Mouse (Mus musculus) intestine, postnatal 0 days (tissue): ENCODE results near the gene Hils1. TPM values are rescaled to one million over a fixed set of nuclear protein-coding genes. Genes with fewer than 3 reads are reported as not detected.
A peak's percentile ranks its signal among the peaks of the same experiment; 100 is the strongest.

ENCODE experiments used
- ATAC-seq: fragments of 200-750 bp; cut with Nextera tagmentation; 2 replicates; pipeline ENCODE4 v1.8.0; 2017; ENCODE audit warnings: mild to moderate bottlenecking, moderate TSS enrichment, moderate library complexity
- H3K27ac ChIP-seq: fragments of 300-500 bp; sonication (generic); 2 replicates; pipeline ENCODE4 v1.5.1; 2014; ENCODE audit warnings: mild to moderate bottlenecking, low read depth, low read length, moderate library complexity
- H3K27me3 ChIP-seq: fragments of 300-500 bp; sonication (generic); replicated peaks from 2 replicates; pipeline ENCODE4 v1.6.1; 2014; ENCODE audit warnings: low read length, mixed read lengths; ENCODE audit not compliant: control insufficient read depth, insufficient read depth
- H3K36me3 ChIP-seq: fragments of 300-500 bp; sonication (generic); 2 replicates; pipeline ENCODE4 v1.6.1; 2014; ENCODE audit warnings: mild to moderate bottlenecking, moderate library complexity; ENCODE audit not compliant: control insufficient read depth, insufficient read depth
- H3K4me1 ChIP-seq: fragments of 300-500 bp; sonication (generic); replicated peaks from 2 replicates; pipeline ENCODE4 v1.6.1; 2014; ENCODE audit warnings: antibody characterized with exemption, low read length, mixed read lengths; ENCODE audit not compliant: control insufficient read depth, insufficient read depth
- H3K4me2 ChIP-seq: fragments of 300-500 bp; sonication (generic); replicated peaks from 2 replicates; pipeline ENCODE4 v1.6.1; 2014; ENCODE audit warnings: low read depth, mild to moderate bottlenecking, moderate library complexity
- H3K4me3 ChIP-seq: fragments of 300-500 bp; sonication (generic); 2 replicates; pipeline ENCODE4 v1.5.1; 2014; ENCODE audit warnings: low read depth, low read length
- H3K9ac ChIP-seq: fragments of 300-500 bp; sonication (generic); 2 replicates; pipeline ENCODE4 v1.6.1; 2014; ENCODE audit warnings: mild to moderate bottlenecking, low read depth, low read length
- H3K9me3 ChIP-seq: fragments of 300-500 bp; sonication (generic); 2 replicates; pipeline ENCODE4 v1.6.1; 2016; ENCODE audit warnings: mixed run types; ENCODE audit not compliant: control insufficient read depth
- CTCF ChIP-seq: sonication (generic); IDR thresholded peaks from 2 replicates; pipeline ENCODE4 v1.5.1; 2016; ENCODE audit warnings: low read depth, mild to moderate bottlenecking, control low read depth, antibody characterized with exemption, moderate library complexity
- WGBS: fragments of 180-500 bp; shearing (Covaris S2); extraction: QIAGEN DNeasy Blood & Tissue Kit; methylation state at CpG from one replicate; pipeline ENCODE4 v1.1.7; 2014; 5-methylcytosine and 5-hydroxymethylcytosine counted together
- polyA plus RNA-seq: library from polyadenylated mRNA; unstranded; fragments of >200 nt; fragmentation: Nextera tagmentation; extraction: Ambion mirVana; gene quantifications from 2 replicates; pipeline ENCODE4 v1.2.1, GENCODE M21; 2015

The Hils1 gene
- polyA plus RNA-seq, 1 experiment from 2014 or later, result not detected

- ATAC-seq, result no peak
- Histone ChIP-seq H3K36me3 (peaks cover 77% of the 10 kb centered on the region), H3K4me3 (no peak overlapping the region), H3K4me2 (no peak overlapping the region), H3K27ac (no peak overlapping the region), H3K9me3 (no peaks in the 10 kb centered on the region), H3K27me3 (no peaks in the 10 kb centered on the region), H3K4me1 (peaks cover 13% of the 10 kb centered on the region; the same call in 1 of the 2 replicates), H3K9ac (no peak overlapping the region)
- WGBS, result 34% methylated on average over 4 of the region's 4 CpGs
- no peak for TF ChIP-seq CTCF
Observed at GRCm38 (mm10) chr11:95000548-95000947, 33.2 kb downstream of the Hils1 start.

GRCm38 (mm10) chr11:95001058-95001457 is 33.7 kb downstream of the Hils1 start:
- Histone ChIP-seq H3K4me2 (no peak overlapping the region), H3K9me3 (no peaks in the 10 kb centered on the region), H3K9ac (no peak overlapping the region), H3K27ac (no peak overlapping the region), H3K36me3 (peaks cover 78% of the 10 kb centered on the region), H3K27me3 (no peaks in the 10 kb centered on the region), H3K4me1 (peaks cover 8% of the 10 kb centered on the region; the same call in 1 of the 2 replicates), H3K4me3 (no peak overlapping the region)
- 6% methylated on average over 8 of the region's 8 CpGs for WGBS
- 0 out of 2 replicates have a peak, but pooled peaks have one; percentile 4 for ATAC-seq
- TF ChIP-seq CTCF, result peak; percentile 97

GRCm38 (mm10) chr11:95001584-95002347 is 34.4 kb downstream of the Hils1 start:
- WGBS, result 88% methylated on average over 21 of the region's 21 CpGs
- H3K27ac ChIP-seq, result no peak overlapping the region
- no peak for ATAC-seq
- H3K27me3 ChIP-seq, result no peaks in the 10 kb centered on the region
- H3K9ac ChIP-seq, result no peak overlapping the region
- TF ChIP-seq CTCF, result no peak
- H3K4me3 ChIP-seq, result no peak overlapping the region
- H3K9me3 ChIP-seq, result no peaks in the 10 kb centered on the region
- peaks cover 1% of the 10 kb centered on the region; the same call in 1 of the 2 replicates for H3K4me1 ChIP-seq
- no peak overlapping the region for H3K4me2 ChIP-seq
- peaks cover 71% of the 10 kb centered on the region for H3K36me3 ChIP-seq

- ATAC-seq, result no peak
- peaks cover 5% of the 10 kb centered on the region for H3K4me1 ChIP-seq
- H3K27ac ChIP-seq, result no peak overlapping the region
- H3K4me2 ChIP-seq, result no peak overlapping the region
- no peak for TF ChIP-seq CTCF
- no peaks in the 10 kb centered on the region for H3K27me3 ChIP-seq
- H3K4me3 ChIP-seq, result no peak overlapping the region
- no peak overlapping the region for H3K9ac ChIP-seq
- peaks cover 65% of the 10 kb centered on the region for H3K36me3 ChIP-seq
- no peaks in the 10 kb centered on the region for H3K9me3 ChIP-seq
- WGBS, result 95% methylated on average over 8 of the region's 8 CpGs
Observed at GRCm38 (mm10) chr11:95002705-95003104, 35.3 kb downstream of the Hils1 start.

GRCm38 (mm10) chr11:95004136-95004936 is 36.9 kb downstream of the Hils1 start:
- peaks cover 8% of the 10 kb centered on the region for H3K4me1 ChIP-seq
- H3K36me3 ChIP-seq, result peaks cover 55% of the 10 kb centered on the region
- H3K9ac ChIP-seq, result no peak overlapping the region
- no peak for ATAC-seq
- peak overlapping the region; percentile 15; the same call in 1 of the 2 replicates for H3K27ac ChIP-seq
- no peak for TF ChIP-seq CTCF
- H3K4me3 ChIP-seq, result no peak overlapping the region
- H3K27me3 ChIP-seq, result no peaks in the 10 kb centered on the region
- WGBS, result 77% methylated on average over 12 of the region's 12 CpGs
- no peaks in the 10 kb centered on the region for H3K9me3 ChIP-seq
- no peak overlapping the region for H3K4me2 ChIP-seq

DNA sequence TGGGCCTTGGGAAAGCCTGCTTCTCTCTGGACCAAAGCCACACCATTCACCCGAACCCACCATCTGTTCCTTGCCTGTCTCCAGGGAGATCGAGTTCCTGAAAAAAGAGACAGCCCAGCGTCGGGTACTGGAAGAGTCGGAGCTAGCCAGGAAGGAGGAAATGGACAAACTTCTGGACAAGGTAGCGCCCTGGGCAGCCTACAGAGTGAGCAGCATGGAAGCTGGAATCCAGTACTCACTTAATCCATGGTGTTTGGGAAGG is 37.5 kb downstream of the Hils1 start:
- no peak overlapping the region for H3K4me2 ChIP-seq
- H3K27me3 ChIP-seq, result no peaks in the 10 kb centered on the region
- ATAC-seq, result no peak
- H3K36me3 ChIP-seq, result peaks cover 49% of the 10 kb centered on the region
- no peak overlapping the region for H3K9ac ChIP-seq
- 69% methylated on average over 6 of the region's 6 CpGs for WGBS
- TF ChIP-seq CTCF, result no peak
- H3K9me3 ChIP-seq, result no peaks in the 10 kb centered on the region
- H3K4me1 ChIP-seq, result peaks cover 8% of the 10 kb centered on the region
- peak overlapping the region; percentile 15; the same call in 1 of the 2 replicates for H3K27ac ChIP-seq
- no peak overlapping the region for H3K4me3 ChIP-seq
